Mouse (Mus musculus) heart, embryonic 12.5 days (tissue): ENCODE data around the gene Thada. TPM values are rescaled to one million over a fixed set of nuclear protein-coding genes. Genes with fewer than 3 reads are reported as not detected.
"Not testable (repeated sequence)": the region's sequence is repeated elsewhere in the genome, so short reads cannot be mapped to it uniquely, and the experiment has no call there.

Experiments
- ATAC-seq: fragments of 200-750 bp; cut with Nextera tagmentation; 2 replicates; pipeline ENCODE4 v1.8.0; 2017; ENCODE audit warnings: moderate TSS enrichment, moderate library complexity; ENCODE audit not compliant: insufficient number of reproducible peaks, low FRiP score
- H3K27ac ChIP-seq: fragments of 300-500 bp; sonication (generic); 2 replicates; pipeline ENCODE4 v1.5.1; 2016; ENCODE audit warnings: mild to moderate bottlenecking, moderate library complexity; ENCODE audit not compliant: poor library complexity, severe bottlenecking
- H3K27me3 ChIP-seq: fragments of 300-500 bp; sonication (generic); replicated peaks from 2 replicates; pipeline ENCODE4 v1.6.1; 2016; ENCODE audit warnings: mild to moderate bottlenecking, moderate library complexity
- H3K36me3 ChIP-seq: fragments of 300-500 bp; sonication (generic); 2 replicates; pipeline ENCODE4 v1.6.1; 2016; ENCODE audit warnings: mild to moderate bottlenecking, moderate library complexity
- H3K4me1 ChIP-seq: fragments of 300-500 bp; sonication (generic); replicated peaks from 2 replicates; pipeline ENCODE4 v1.6.1; 2016; ENCODE audit warnings: mild to moderate bottlenecking
- H3K4me2 ChIP-seq: fragments of 300-500 bp; sonication (generic); 2 replicates; pipeline ENCODE4 v1.6.1; 2016; ENCODE audit warnings: mild to moderate bottlenecking, moderate library complexity
- H3K4me3 ChIP-seq: fragments of 300-500 bp; sonication (generic); 2 replicates; pipeline ENCODE4 v1.5.1; 2016; ENCODE audit warnings: mild to moderate bottlenecking
- H3K9ac ChIP-seq: fragments of 300-500 bp; sonication (generic); 2 replicates; pipeline ENCODE4 v1.6.1; 2016; ENCODE audit warnings: mild to moderate bottlenecking, moderate library complexity
- H3K9me3 ChIP-seq: fragments of 300-500 bp; sonication (generic); replicated peaks from 2 replicates; pipeline ENCODE4 v1.6.1; 2016; ENCODE audit warnings: mild to moderate bottlenecking, moderate library complexity
- WGBS: fragments of 180-500 bp; shearing (Covaris S2); methylation state at CpG from one replicate; pipeline ENCODE4 v1.1.7; 2016; 5-methylcytosine and 5-hydroxymethylcytosine counted together
- polyA plus RNA-seq: library from polyadenylated mRNA; unstranded; fragments of >200 nt; fragmentation: Nextera tagmentation; extraction: Ambion mirVana; gene quantifications from 2 replicates; pipeline ENCODE4 v1.2.1, GENCODE M21; 2016

Gene Thada
- polyA plus RNA-seq, 1 experiment from 2014 or later = 6.4 TPM

- 89% methylated on average over 1 of the region's 1 CpGs for WGBS
- H3K27ac ChIP-seq = no peak overlapping the region
- no peak for ATAC-seq
These were observed 145.4 kb downstream of the Thada start for GRCm38 (mm10) chr17:84320576-84320975.

GRCm38 (mm10) chr17:84314341-84314740 is 151.7 kb downstream of the Thada start:
- H3K27me3 ChIP-seq = no peaks in the 10 kb centered on the region
- H3K9ac ChIP-seq = no peak overlapping the region
- ATAC-seq = no peak
- peaks cover 5% of the 10 kb centered on the region; the same call in 1 of the 2 replicates for H3K36me3 ChIP-seq
- no peak overlapping the region for H3K4me2 ChIP-seq
- H3K27ac ChIP-seq = no peak overlapping the region
- no peaks in the 10 kb centered on the region for H3K9me3 ChIP-seq
- no peak overlapping the region for H3K4me3 ChIP-seq
- H3K4me1 ChIP-seq = peaks cover 13% of the 10 kb centered on the region
- WGBS = 95% methylated on average over 7 of the region's 7 CpGs

More at GRCm38 (mm10) chr17:84320576-84320975, 145.4 kb downstream of the Thada start:
- Histone ChIP-seq H3K4me3 (no peak overlapping the region), H3K4me2 (no peak overlapping the region), H3K4me1 (peaks cover 14% of the 10 kb centered on the region; the same call in 1 of the 2 replicates), H3K27me3 (no peaks in the 10 kb centered on the region), H3K36me3 (no peaks in the 10 kb centered on the region), H3K9ac (no peak overlapping the region), H3K9me3 (no peaks in the 10 kb centered on the region)

DNA sequence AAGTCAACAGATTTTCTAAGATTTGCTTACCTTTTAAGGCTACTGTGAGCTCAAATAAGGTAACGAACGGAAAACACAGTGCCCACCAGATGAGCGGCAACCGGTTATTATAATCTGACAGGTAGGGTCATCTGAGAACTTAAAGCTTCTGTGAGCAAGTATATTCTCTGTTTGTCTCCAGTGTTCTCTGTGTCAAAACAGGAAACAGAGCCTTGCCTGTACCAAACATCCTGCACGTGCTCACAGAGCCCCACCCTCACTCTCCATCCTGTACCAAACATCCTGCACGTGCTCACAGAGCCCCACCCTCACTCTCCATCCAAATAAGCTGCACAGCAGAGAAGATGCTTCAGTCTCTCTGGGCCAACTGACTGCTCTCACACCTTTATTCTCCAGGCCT is 152.5 kb downstream of the Thada start:
- 84% methylated on average over 6 of the region's 6 CpGs for WGBS
- Histone ChIP-seq H3K4me3 (no peak overlapping the region), H3K4me1 (peaks cover 13% of the 10 kb centered on the region), H3K9me3 (no peaks in the 10 kb centered on the region), H3K27me3 (no peaks in the 10 kb centered on the region), H3K27ac (no peak overlapping the region), H3K36me3 (peaks cover 13% of the 10 kb centered on the region), H3K9ac (no peak overlapping the region), H3K4me2 (no peak overlapping the region)
- no peak for ATAC-seq

GRCm38 (mm10) chr17:84306151-84306550 is 159.9 kb downstream of the Thada start:
- Histone ChIP-seq H3K4me3 (no peak overlapping the region), H3K27me3 (no peaks in the 10 kb centered on the region), H3K4me1 (peaks cover 15% of the 10 kb centered on the region), H3K4me2 (no peak overlapping the region), H3K36me3 (peaks cover 22% of the 10 kb centered on the region), H3K27ac (no peak overlapping the region), H3K9ac (no peak overlapping the region), H3K9me3 (no peaks in the 10 kb centered on the region)
- no peak; the same call in 1 of the 2 replicates for ATAC-seq
- 64% methylated on average over 1 of the region's 1 CpGs for WGBS

GRCm38 (mm10) chr17:84305074-84305473 is 160.9 kb downstream of the Thada start:
- H3K4me3 ChIP-seq = no peak overlapping the region
- H3K4me1 ChIP-seq = peaks cover 7% of the 10 kb centered on the region
- no peak overlapping the region for H3K4me2 ChIP-seq
- 88% methylated on average over 5 of the region's 5 CpGs for WGBS
- H3K36me3 ChIP-seq = peaks cover 22% of the 10 kb centered on the region
- no peaks in the 10 kb centered on the region for H3K27me3 ChIP-seq
- no peak overlapping the region for H3K9ac ChIP-seq
- no peaks in the 10 kb centered on the region for H3K9me3 ChIP-seq
- H3K27ac ChIP-seq = no peak overlapping the region
- no peak for ATAC-seq

DNA sequence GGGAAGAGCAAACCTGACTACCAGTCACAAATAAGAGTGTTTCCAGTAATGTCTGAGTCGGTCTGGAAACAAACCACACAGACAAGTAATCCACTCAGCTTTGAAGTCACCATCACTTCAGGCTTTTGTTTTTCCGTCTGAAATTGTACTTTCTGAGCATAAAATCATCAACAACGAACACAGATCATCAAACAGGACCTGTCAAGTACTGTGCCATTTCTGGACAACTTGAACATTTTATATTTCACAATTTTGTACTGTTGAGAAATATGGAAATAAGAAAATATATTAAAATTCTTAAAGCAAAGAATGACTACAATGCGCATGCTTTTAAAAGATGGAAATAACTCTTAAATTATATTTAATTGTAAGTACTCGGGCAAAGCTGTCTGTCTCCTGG is 161.9 kb downstream of the Thada start:
- no peak for ATAC-seq
- no peak overlapping the region for H3K4me2 ChIP-seq
- H3K36me3 ChIP-seq = peaks cover 15% of the 10 kb centered on the region
- no peak overlapping the region for H3K27ac ChIP-seq
- no peak overlapping the region for H3K9ac ChIP-seq
- H3K9me3 ChIP-seq = no peaks in the 10 kb centered on the region
- no peak overlapping the region for H3K4me3 ChIP-seq
- no peaks in the 10 kb centered on the region for H3K27me3 ChIP-seq
- peaks cover 7% of the 10 kb centered on the region for H3K4me1 ChIP-seq
- 78% methylated on average over 5 of the region's 5 CpGs for WGBS

DNA sequence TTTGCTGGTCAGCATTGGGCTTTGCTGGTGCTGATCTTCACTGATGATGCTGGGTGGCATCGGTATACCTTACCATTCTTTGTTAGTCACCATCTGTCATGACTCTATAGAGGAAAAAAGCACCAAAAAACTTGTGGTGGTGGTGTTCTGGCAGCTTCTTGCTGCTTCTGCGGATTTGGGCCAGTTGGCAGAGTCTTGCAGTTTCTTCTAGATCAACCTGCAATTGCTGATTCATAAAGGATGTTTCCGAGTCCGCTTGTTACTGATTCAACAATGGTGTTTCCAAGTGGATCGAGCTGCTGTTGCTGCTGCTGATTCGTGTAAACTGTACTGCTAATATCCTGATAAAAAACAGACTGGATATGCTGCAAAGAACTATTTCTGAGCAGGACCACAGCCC is 168.0 kb downstream of the Thada start:
- no peaks in the 10 kb centered on the region for H3K9me3 ChIP-seq
- ATAC-seq = no peak
- H3K27ac ChIP-seq = no peak overlapping the region
- H3K4me3 ChIP-seq = no peak overlapping the region
- no peak overlapping the region for H3K9ac ChIP-seq
- H3K4me1 ChIP-seq = peaks cover 9% of the 10 kb centered on the region
- WGBS = 87% methylated on average over 6 of the region's 6 CpGs
- no peak overlapping the region for H3K4me2 ChIP-seq
- H3K27me3 ChIP-seq = no peaks in the 10 kb centered on the region
- peaks cover 5% of the 10 kb centered on the region for H3K36me3 ChIP-seq

GRCm38 (mm10) chr17:84293221-84293620 is 172.8 kb downstream of the Thada start:
- Histone ChIP-seq H3K36me3 (peaks cover 5% of the 10 kb centered on the region), H3K27ac (peak overlapping the region; percentile 84), H3K4me1 (peaks cover 17% of the 10 kb centered on the region), H3K9me3 (no peaks in the 10 kb centered on the region), H3K4me2 (peak overlapping the region; percentile 45), H3K9ac (no peak overlapping the region), H3K27me3 (no peaks in the 10 kb centered on the region), H3K4me3 (no peak overlapping the region)
- no peak for ATAC-seq
- WGBS = 15% methylated on average over 4 of the region's 4 CpGs

GRCm38 (mm10) chr17:84291228-84291627 is 174.8 kb downstream of the Thada start:
- not testable (repeated sequence) for H3K9me3 ChIP-seq, H3K36me3 ChIP-seq, ATAC-seq, H3K27ac ChIP-seq, H3K4me3 ChIP-seq, H3K4me2 ChIP-seq, H3K9ac ChIP-seq, H3K27me3 ChIP-seq
- WGBS = 66% methylated on average over 6 of the region's 6 CpGs
- H3K4me1 ChIP-seq = peaks cover 19% of the 10 kb centered on the region

DNA sequence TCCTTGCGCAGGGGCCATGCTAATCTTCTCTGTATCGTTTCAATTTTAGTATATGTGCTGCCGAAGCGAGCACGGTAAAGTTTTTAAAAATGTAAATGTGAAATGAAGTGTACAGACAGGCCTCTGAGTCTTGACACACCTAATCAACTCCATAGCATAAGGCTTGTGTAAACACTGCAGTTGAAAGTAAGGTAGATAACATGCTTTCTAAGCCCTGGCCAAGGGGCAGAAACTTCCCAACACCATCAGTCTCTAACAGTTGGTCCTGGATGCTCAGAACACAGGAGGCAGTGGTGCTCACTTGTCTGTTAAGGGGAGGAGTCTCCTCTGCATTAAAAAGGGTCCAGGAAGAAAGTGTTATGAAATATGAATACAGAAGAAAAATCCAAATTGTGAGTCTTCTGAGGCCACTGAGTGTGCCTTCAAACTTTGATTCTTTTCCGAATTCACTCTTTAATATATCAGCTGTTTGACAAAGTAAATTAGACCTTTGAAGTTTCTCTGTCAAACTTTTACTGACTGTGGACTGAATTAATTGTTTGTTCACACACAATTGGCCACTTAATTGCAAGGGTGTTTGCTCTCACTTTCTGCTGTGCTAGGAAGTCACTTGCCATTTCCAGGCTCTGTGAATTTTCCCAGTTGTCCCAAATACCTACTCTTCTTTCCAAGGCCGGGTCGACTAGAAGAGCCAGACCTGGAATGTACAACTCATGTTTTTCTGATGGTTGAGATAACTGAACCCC is 178.2 kb downstream of the Thada start:
- no peaks in the 10 kb centered on the region for H3K27me3 ChIP-seq
- whole genome bisulfite sequencing = 78% methylated on average over 8 of the region's 8 CpGs
- H3K9me3 ChIP-seq = peaks cover 2% of the 10 kb centered on the region; the same call in 1 of the 2 replicates
- H3K9ac ChIP-seq = no peak overlapping the region
- no peaks in the 10 kb centered on the region for H3K36me3 ChIP-seq
- H3K4me3 ChIP-seq = no peak overlapping the region
- peaks cover 18% of the 10 kb centered on the region for H3K4me1 ChIP-seq
- ATAC-seq = no peak
- H3K4me2 ChIP-seq = no peak overlapping the region
- H3K27ac ChIP-seq = no peak overlapping the region

DNA sequence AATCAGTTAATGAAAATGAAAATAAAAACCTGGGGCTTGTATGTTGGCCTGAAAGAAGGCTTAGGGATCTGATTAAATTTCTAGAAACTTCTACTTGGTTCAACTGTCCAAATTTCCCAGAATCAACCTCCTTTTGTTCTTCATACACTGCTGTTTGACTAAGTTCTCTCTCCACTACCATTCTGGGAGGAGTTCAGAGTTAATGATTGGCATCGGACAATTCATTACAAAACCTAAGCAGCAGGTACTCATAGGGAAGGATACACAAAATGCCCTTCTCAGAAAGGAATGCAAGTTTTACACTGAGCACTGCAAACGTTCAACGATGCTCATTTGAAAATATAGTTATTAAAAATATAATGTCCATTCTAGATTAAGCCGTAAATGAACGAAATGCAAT is 179.5 kb downstream of the Thada start:
- Histone ChIP-seq H3K9me3 (peaks cover 2% of the 10 kb centered on the region; the same call in 1 of the 2 replicates), H3K4me1 (peaks cover 18% of the 10 kb centered on the region), H3K9ac (no peak overlapping the region), H3K27me3 (no peaks in the 10 kb centered on the region), H3K36me3 (no peaks in the 10 kb centered on the region), H3K27ac (no peak overlapping the region), H3K4me3 (no peak overlapping the region), H3K4me2 (no peak overlapping the region)
- no peak for ATAC-seq
- 95% methylated on average over 5 of the region's 5 CpGs for WGBS
